Mouse (Mus musculus) thymus, adult 18-20 months (tissue): ENCODE measurements around the gene Trpc2.
"Not testable (repeated sequence)": the region's sequence is repeated elsewhere in the genome, so short reads cannot be mapped to it uniquely, and the experiment has no call there.

Experiments
- DNase-seq, 2 experiments: peaks; one replicate each; pipeline ENCODE4 v3.0.0; 2022; ENCODE audit warnings: mixed read lengths in 2 of 2

Gene Trpc2

GRCm38 (mm10) chr7:102082816-102083215, at the start of gene Trpc2:
Gene Trpc2 (plus strand): TSS chr7:102083116.
- no peak for DNase-seq

GRCm38 (mm10) chr7:102034904-102035303, 48.0 kb upstream of the Trpc2 start:
- no peak for DNase-seq

- DNase-seq = no peak
These were observed 47.4 kb upstream of the Trpc2 start for GRCm38 (mm10) chr7:102035534-102035933.

GRCm38 (mm10) chr7:102037318-102037717, 45.6 kb upstream of the Trpc2 start:
- DNase-seq = no peak

GRCm38 (mm10) chr7:102042314-102042713, 40.6 kb upstream of the Trpc2 start:
- DNase-seq = no peak

GRCm38 (mm10) chr7:102048524-102048923, 34.4 kb upstream of the Trpc2 start:
- DNase-seq = not testable (repeated sequence)

- no peak for DNase-seq
These were observed 21.6 kb upstream of the Trpc2 start for GRCm38 (mm10) chr7:102061353-102061752.

GRCm38 (mm10) chr7:102062203-102062602, 20.7 kb upstream of the Trpc2 start:
- DNase-seq = no peak

GRCm38 (mm10) chr7:102063891-102064290, 19.0 kb upstream of the Trpc2 start:
- no peak for DNase-seq

- no peak for DNase-seq
These were observed 18.3 kb upstream of the Trpc2 start for GRCm38 (mm10) chr7:102064655-102065045.

GRCm38 (mm10) chr7:102065046-102065891, 17.6 kb upstream of the Trpc2 start, which contains the start of the genes Rnf121, Xndc1 and Xntrpc:
Gene Rnf121 (minus strand): TSS chr7:102065469.
Gene Xndc1 (plus strand): TSS chr7:102065511.
Gene Xntrpc (plus strand): TSS chr7:102065713.
- peak; percentile 88 to 89 for DNase-seq

GRCm38 (mm10) chr7:102066363-102066762, 16.6 kb upstream of the Trpc2 start:
- no peak for DNase-seq

- DNase-seq = no peak
These were observed 6.1 kb upstream of the Trpc2 start for GRCm38 (mm10) chr7:102076714-102077296.

- DNase-seq = no peak
These were observed 4.4 kb upstream of the Trpc2 start for GRCm38 (mm10) chr7:102078517-102078916.

GRCm38 (mm10) chr7:102080311-102080710, 2.6 kb upstream of the Trpc2 start:
- no peak for DNase-seq

- no peak for DNase-seq
These were observed 1.1 kb upstream of the Trpc2 start for GRCm38 (mm10) chr7:102081784-102082183.

GRCm38 (mm10) chr7:102084041-102084696, 1.3 kb downstream of the Trpc2 start:
- DNase-seq = no peak

GRCm38 (mm10) chr7:102087336-102087735, 4.4 kb downstream of the Trpc2 start:
- DNase-seq = no peak

GRCm38 (mm10) chr7:102099760-102100661, 17.1 kb downstream of the Trpc2 start:
- DNase-seq = peak; percentile 33 to 35

GRCm38 (mm10) chr7:102100868-102101267, 18.0 kb downstream of the Trpc2 start:
- DNase-seq = no peak

- no peak for DNase-seq
These were observed 18.6 kb downstream of the Trpc2 start, which contains the start of gene Art1 for GRCm38 (mm10) chr7:102101487-102101886. Gene Art1 (plus strand): TSS chr7:102101743.

- DNase-seq = no peak
These were observed 19.3 kb downstream of the Trpc2 start for GRCm38 (mm10) chr7:102102241-102102640.
